Mouse (Mus musculus) kidney, adult 2 months (tissue): Measurements from ENCODE around the gene Hist1h2bq. TPM values are rescaled to one million over a fixed set of nuclear protein-coding genes. Genes with fewer than 3 reads are reported as not detected.
"Not testable (repeated sequence)": the region's sequence is repeated elsewhere in the genome, so short reads cannot be mapped to it uniquely, and the experiment has no call there.

ENCODE experiments used
- DNase-seq: peaks from one replicate; pipeline ENCODE4 v3.0.0; 2021
- H3K27ac ChIP-seq: fragments of 200-500 bp; 2 replicates; pipeline ENCODE4 v1.5.1; 2012; ENCODE audit warnings: low read depth, low read length, control low read depth, inconsistent platforms; ENCODE audit not compliant: insufficient read depth
- H3K27me3 ChIP-seq: fragments of 200-500 bp; replicated peaks from 2 replicates; pipeline ENCODE4 v1.6.1; 2012; ENCODE audit warnings: mild to moderate bottlenecking, moderate library complexity, low read length, inconsistent platforms; ENCODE audit not compliant: control insufficient read depth, insufficient read depth
- H3K36me3 ChIP-seq: fragments of 200-500 bp; 2 replicates; pipeline ENCODE4 v1.6.1; 2012; ENCODE audit warnings: mild to moderate bottlenecking, moderate library complexity, low read length, inconsistent platforms; ENCODE audit not compliant: control insufficient read depth, insufficient read depth
- H3K4me1 ChIP-seq: fragments of 200-500 bp; 2 replicates; pipeline ENCODE4 v1.6.1; 2011; ENCODE audit warnings: low read length; ENCODE audit not compliant: control insufficient read depth, insufficient read depth
- H3K4me3 ChIP-seq: fragments of 200-500 bp; 2 replicates; pipeline ENCODE4 v1.5.1; 2011; ENCODE audit warnings: mild to moderate bottlenecking, low read depth, low read length, control low read depth; ENCODE audit not compliant: insufficient read depth
- CTCF ChIP-seq: fragments of 200-500 bp; conservative IDR thresholded peaks from 2 replicates; pipeline ENCODE4 v1.5.1; 2011; ENCODE audit warnings: low read depth, mild to moderate bottlenecking, control low read depth, low read length, moderate library complexity, mixed read lengths; ENCODE audit not compliant: insufficient read depth, insufficient read length
- POLR2A ChIP-seq: fragments of 200-500 bp; IDR thresholded peaks from one replicate; pipeline ENCODE4 v1.6.1; 2011; ENCODE audit warnings: low read depth, low read length, control low read depth
- WGBS: fragments of 180-500 bp; shearing (Covaris S2); methylation state at CpG from one replicate; pipeline ENCODE4 v1.1.7; 2018; 5-methylcytosine and 5-hydroxymethylcytosine counted together
- polyA plus RNA-seq: library from polyadenylated mRNA; depleted of rRNA; stranded (reverse); fragments of >200 nt; gene quantifications from 2 replicates; pipeline ENCODE4 v1.2.3, GENCODE M21; 2012

The Hist1h2bq gene
- polyA plus RNA-seq, 1 experiment, result 1.4 TPM

DNA sequence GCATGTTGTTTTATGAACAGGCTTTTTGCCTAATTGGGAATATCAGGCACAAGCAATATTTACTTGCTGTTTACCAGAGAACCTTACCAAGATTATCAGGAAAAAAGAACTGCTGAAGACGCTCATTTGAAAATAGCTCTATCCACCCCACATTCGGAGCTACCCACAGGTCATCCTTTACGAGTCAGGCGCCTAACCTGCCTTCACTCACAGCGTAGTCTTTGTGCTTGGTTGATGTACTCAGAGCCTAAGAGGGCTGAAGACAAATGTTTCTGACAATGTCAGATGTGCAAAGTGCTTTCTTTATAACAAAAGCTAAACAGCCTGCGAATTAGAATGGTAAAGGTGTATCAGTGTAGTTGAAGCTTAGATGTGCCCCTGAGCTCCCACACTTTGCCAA, 25.7 kb downstream of the Hist1h2bq start:
- 58% methylated on average over 6 of the region's 6 CpGs for WGBS
- H3K27me3 ChIP-seq, result no peaks in the 10 kb centered on the region; the same call in none of the 2 replicates
- no peak overlapping the region for H3K4me3 ChIP-seq
- H3K36me3 ChIP-seq, result no peaks in the 10 kb centered on the region
- no peaks in the 10 kb centered on the region; the same call in 1 of the 2 replicates for H3K4me1 ChIP-seq
- H3K27ac ChIP-seq, result no peak overlapping the region
- no peak for DNase-seq
- TF ChIP-seq CTCF (no peak), POLR2A (no peak)

- no peaks in the 10 kb centered on the region; the same call in none of the 2 replicates for H3K27me3 ChIP-seq
- no peaks in the 10 kb centered on the region for H3K36me3 ChIP-seq
- H3K27ac ChIP-seq, result no peak overlapping the region
- no peaks in the 10 kb centered on the region; the same call in 1 of the 2 replicates for H3K4me1 ChIP-seq
- TF ChIP-seq POLR2A, result no peak
- no peak for TF ChIP-seq CTCF
- H3K4me3 ChIP-seq, result no peak overlapping the region
- 6% methylated on average over 9 of the region's 9 CpGs for WGBS
- DNase-seq, result no peak
These were observed 26.2 kb downstream of the Hist1h2bq start for GRCm38 (mm10) chr13:21783734-21784161.

GRCm38 (mm10) chr13:21783255-21783617, 26.8 kb downstream of the Hist1h2bq start, which contains the start of gene Hist1h3i:
Hist1h3i (minus strand) TSS chr13:21783370.
- under 1% methylated on average over 15 of the region's 20 CpGs for WGBS
- TF ChIP-seq CTCF, result no peak
- TF ChIP-seq POLR2A, result no peak
- no peaks in the 10 kb centered on the region; the same call in 1 of the 2 replicates for H3K4me1 ChIP-seq
- H3K27ac ChIP-seq, result no peak within 1 kb of the TSS
- H3K27me3 ChIP-seq, result no peaks in the 10 kb centered on the region; the same call in none of the 2 replicates
- peak; percentile 76 for DNase-seq
- peak within 1 kb of the TSS; percentile 42; the same call in 1 of the 2 replicates for H3K4me3 ChIP-seq
- no peaks in the 10 kb centered on the region for H3K36me3 ChIP-seq

DNA sequence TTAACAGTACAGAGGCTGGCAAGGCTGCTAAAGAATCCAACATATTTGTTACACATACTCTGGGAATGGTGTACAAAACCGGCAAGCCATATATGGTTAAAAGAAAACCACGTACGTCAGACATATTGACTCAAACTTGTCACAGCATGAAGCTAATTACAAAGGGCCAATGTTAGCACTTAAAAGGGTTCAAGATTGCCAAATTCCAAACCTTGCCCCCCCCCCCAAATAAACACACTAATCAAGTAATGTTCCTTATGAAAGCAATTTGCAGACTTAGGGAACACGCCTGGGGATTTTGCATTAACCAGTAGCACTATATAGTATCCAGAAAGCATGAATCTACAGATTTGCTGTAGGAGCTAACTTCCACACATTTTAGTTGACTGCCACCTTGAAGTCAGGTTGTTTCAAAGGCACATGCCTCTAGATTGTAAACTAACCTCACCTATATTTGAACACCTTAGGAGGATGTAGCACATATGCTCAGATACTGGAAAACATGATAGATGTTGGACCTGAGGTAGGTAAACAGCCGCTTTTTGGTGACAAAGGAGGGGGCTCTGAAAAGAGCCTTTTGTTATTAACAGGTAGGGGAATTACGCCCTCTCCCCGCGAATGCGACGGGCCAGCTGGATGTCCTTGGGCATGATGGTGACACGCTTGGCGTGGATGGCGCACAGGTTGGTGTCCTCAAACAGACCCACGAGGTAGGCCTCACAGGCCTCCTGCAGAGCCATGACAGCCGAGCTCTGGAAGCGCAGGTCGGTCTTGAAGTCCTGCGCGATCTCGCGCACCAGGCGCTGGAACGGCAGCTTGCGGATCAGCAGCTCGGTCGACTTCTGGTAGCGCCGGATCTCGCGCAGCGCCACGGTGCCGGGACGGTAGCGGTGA, 27.4 kb downstream of the Hist1h2bq start:
- not testable (repeated sequence) for H3K36me3 ChIP-seq, H3K4me1 ChIP-seq, DNase-seq, H3K27me3 ChIP-seq, H3K27ac ChIP-seq
- WGBS, result 6% methylated on average over 23 of the region's 35 CpGs
- H3K4me3 ChIP-seq, result peak overlapping the region; percentile 42; the same call in 1 of the 2 replicates

- Histone ChIP-seq H3K27ac (no peak overlapping the region), H3K4me3 (no peak overlapping the region), H3K27me3 (no peaks in the 10 kb centered on the region; the same call in none of the 2 replicates), H3K4me1 (no peaks in the 10 kb centered on the region; the same call in 1 of the 2 replicates), H3K36me3 (no peaks in the 10 kb centered on the region)
- no peak for DNase-seq
- TF ChIP-seq CTCF (no peak), POLR2A (no peak)
- WGBS, result 95% methylated on average over 1 of the region's 1 CpGs
These were observed 28.4 kb downstream of the Hist1h2bq start for GRCm38 (mm10) chr13:21781639-21782038.

GRCm38 (mm10) chr13:21781021-21781555, 28.9 kb downstream of the Hist1h2bq start:
- no peaks in the 10 kb centered on the region; the same call in none of the 2 replicates for H3K27me3 ChIP-seq
- H3K4me3 ChIP-seq, result no peak overlapping the region
- DNase-seq, result no peak
- TF ChIP-seq CTCF (no peak), POLR2A (no peak)
- 55% methylated on average over 6 of the region's 6 CpGs for WGBS
- no peaks in the 10 kb centered on the region; the same call in 1 of the 2 replicates for H3K4me1 ChIP-seq
- H3K27ac ChIP-seq, result no peak overlapping the region
- no peaks in the 10 kb centered on the region for H3K36me3 ChIP-seq
